Mouse (Mus musculus): Measurements from ENCODE around the gene Pcdh15. TPM values are rescaled to one million over a fixed set of nuclear protein-coding genes. Genes with fewer than 3 reads are reported as not detected.

Gene Pcdh15
- total RNA-seq, 2 experiments from 2014 or later = 0.35 to 0.56 TPM

GRCm38 (mm10) chr10:73782945-73783344 is 683.8 kb downstream of the Pcdh15 start:
- intact Hi-C loops (cut with DNase I) = no loop called here
- DNase-seq = no peak

GRCm38 (mm10) chr10:73788163-73788562 is 689.0 kb downstream of the Pcdh15 start:
- DNase-seq = no peak

GRCm38 (mm10) chr10:73805069-73805468 is 705.9 kb downstream of the Pcdh15 start:
- intact Hi-C loops (cut with DNase I) = loop anchor here (1.0 kb wide), 1 partner anchor 8 kb away; no protein-coding TSS in a partner anchor
- DNase-seq = no peak

More at GRCm38 (mm10) chr10:73788163-73788562, 689.0 kb downstream of the Pcdh15 start:
- intact Hi-C loops (cut with DNase I) = no loop called here

GRCm38 (mm10) chr10:73812311-73812710 is 713.2 kb downstream of the Pcdh15 start:
- intact Hi-C loops (cut with DNase I) = no loop called here
- no peak for DNase-seq

- intact Hi-C loops (cut with DNase I) = no loop called here
Observed at GRCm38 (mm10) chr10:73821657-73822583, 722.8 kb downstream of the Pcdh15 start.

GRCm38 (mm10) chr10:73823214-73823613 is 724.1 kb downstream of the Pcdh15 start:
- intact Hi-C loops (cut with DNase I) = no loop called here

More at GRCm38 (mm10) chr10:73821657-73822583, 722.8 kb downstream of the Pcdh15 start:
- DNase-seq = no peak

GRCm38 (mm10) chr10:73826354-73826753 is 727.2 kb downstream of the Pcdh15 start:
- DNase-seq = no peak
- intact Hi-C loops (cut with DNase I) = no loop called here

More at GRCm38 (mm10) chr10:73823214-73823613, 724.1 kb downstream of the Pcdh15 start:
- DNase-seq = no peak

GRCm38 (mm10) chr10:73828781-73829180 is 729.6 kb downstream of the Pcdh15 start:
- intact Hi-C loops (cut with DNase I) = no loop called here
- no peak for DNase-seq

- intact Hi-C loops (cut with DNase I) = no loop called here
- no peak for DNase-seq
Observed at GRCm38 (mm10) chr10:73844998-73845397, 745.9 kb downstream of the Pcdh15 start.

GRCm38 (mm10) chr10:73862181-73862580 is 763.0 kb downstream of the Pcdh15 start:
- intact Hi-C loops (cut with DNase I) = no loop called here
- DNase-seq = no peak

GRCm38 (mm10) chr10:73878055-73878728 is 779.0 kb downstream of the Pcdh15 start:
- DNase-seq = no peak
- intact Hi-C loops (cut with DNase I) = no loop called here

GRCm38 (mm10) chr10:73878729-73879067 is 779.6 kb downstream of the Pcdh15 start:
- intact Hi-C loops (cut with DNase I) = no loop called here
- DNase-seq = no peak

GRCm38 (mm10) chr10:73887771-73888170 is 788.6 kb downstream of the Pcdh15 start:
- intact Hi-C loops (cut with DNase I) = no loop called here
- DNase-seq = no peak

GRCm38 (mm10) chr10:73892251-73892650 is 793.1 kb downstream of the Pcdh15 start:
- no peak for DNase-seq
- intact Hi-C loops (cut with DNase I) = no loop called here

- no peak for DNase-seq
- intact Hi-C loops (cut with DNase I) = no loop called here
Observed at GRCm38 (mm10) chr10:73896086-73896607, 797.0 kb downstream of the Pcdh15 start.

GRCm38 (mm10) chr10:73899165-73899564 is 800.0 kb downstream of the Pcdh15 start:
- DNase-seq = no peak
- intact Hi-C loops (cut with DNase I) = no loop called here

- no peak for DNase-seq
Observed at GRCm38 (mm10) chr10:73907626-73908025, 808.5 kb downstream of the Pcdh15 start.

GRCm38 (mm10) chr10:73908568-73908967 is 809.4 kb downstream of the Pcdh15 start:
- intact Hi-C loops (cut with DNase I) = no loop called here
- no peak for DNase-seq

More at GRCm38 (mm10) chr10:73907626-73908025, 808.5 kb downstream of the Pcdh15 start:
- intact Hi-C loops (cut with DNase I) = no loop called here

GRCm38 (mm10) chr10:73915170-73915569 is 816.0 kb downstream of the Pcdh15 start:
- DNase-seq = no peak

GRCm38 (mm10) chr10:73921579-73921978 is 822.4 kb downstream of the Pcdh15 start:
- intact Hi-C loops (cut with DNase I) = loop anchor here (5.0 kb wide), 2 partner anchors 281 to 541 kb away; no protein-coding TSS in a partner anchor
- DNase-seq = no peak

More at GRCm38 (mm10) chr10:73915170-73915569, 816.0 kb downstream of the Pcdh15 start:
- intact Hi-C loops (cut with DNase I) = no loop called here

- no peak for DNase-seq
- intact Hi-C loops (cut with DNase I) = no loop called here
Observed at GRCm38 (mm10) chr10:73928672-73929071, 829.5 kb downstream of the Pcdh15 start.
